Mouse (Mus musculus) heart, adult 8-10 months (tissue): ENCODE results near the gene Olfr1373. TPM values are rescaled to one million over a fixed set of nuclear protein-coding genes. Genes with fewer than 3 reads are reported as not detected.
"Not testable (repeated sequence)": the region's sequence is repeated elsewhere in the genome, so short reads cannot be mapped to it uniquely, and the experiment has no call there.

Experiments used
- DNase-seq: peaks from one replicate; pipeline ENCODE4 v3.0.0; 2022; ENCODE audit warnings: low spot score
- total RNA-seq, 4 experiments: library from RNA; stranded (reverse); gene quantifications; 2 replicates each; pipeline ENCODE4 v1.2.4; 2022

Gene Olfr1373
- not detected for total RNA-seq

DNA sequence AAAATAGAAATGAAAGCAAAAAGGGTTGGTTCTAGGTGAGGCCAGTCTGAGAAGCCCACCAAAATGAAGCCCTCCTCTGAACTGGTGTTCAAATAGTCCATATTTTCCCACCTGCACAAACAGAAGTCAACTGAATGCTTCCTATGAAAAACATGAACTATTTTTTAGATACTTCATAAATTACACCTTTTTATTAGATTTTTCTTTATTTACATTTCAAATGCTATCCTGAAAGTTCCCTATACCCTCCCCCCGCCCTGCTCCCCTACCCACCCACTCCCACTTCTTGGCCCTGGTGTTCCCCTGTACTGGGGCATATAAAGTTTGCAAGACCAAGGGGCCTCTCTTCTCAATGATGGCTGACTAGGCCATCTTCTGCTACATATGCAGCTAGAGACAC lies at the start of gene Olfr1373:
TSS of gene Olfr1373 (minus strand) at position 101 of the 400 bp plus-strand sequence.
- not testable (repeated sequence) for DNase-seq

DNA sequence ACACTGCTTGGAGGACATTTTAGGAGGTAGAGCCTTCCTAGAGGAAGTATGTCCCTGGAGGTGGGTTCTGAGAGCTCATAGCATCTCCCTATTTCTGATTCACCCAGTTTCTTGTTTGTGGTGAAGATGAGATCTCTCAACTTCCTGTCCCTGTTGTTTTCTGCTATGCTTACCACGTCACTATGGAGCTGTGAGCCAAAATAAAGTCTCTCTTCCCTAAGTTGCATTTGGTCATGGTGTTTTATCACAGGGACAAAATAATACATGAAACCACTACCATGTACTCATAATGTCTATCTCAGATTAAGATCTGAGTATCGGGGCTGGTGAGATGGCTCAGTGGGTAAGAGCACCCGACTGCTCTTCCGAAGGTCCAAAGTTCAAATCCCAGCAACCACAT lies 35.3 kb upstream of the Olfr1373 start:
- not testable (repeated sequence) for DNase-seq

DNA sequence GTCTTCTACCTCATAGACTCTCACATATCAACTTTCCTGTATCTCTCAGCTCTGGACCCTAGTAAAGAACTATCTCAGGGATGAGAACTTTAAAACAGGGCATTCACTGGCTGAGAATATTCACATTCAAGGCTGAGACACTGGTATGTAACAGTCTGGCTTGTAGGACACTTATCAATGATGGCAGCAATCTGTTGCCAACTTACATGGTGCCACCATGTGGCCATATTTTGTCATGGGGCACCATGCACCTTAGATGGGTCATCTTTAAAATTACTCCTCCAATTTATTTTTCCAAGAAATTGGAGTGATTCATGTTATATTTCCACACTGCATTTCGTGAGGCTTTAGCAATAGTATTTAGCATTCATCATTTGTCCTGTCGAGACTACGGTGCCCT lies 34.6 kb upstream of the Olfr1373 start:
- DNase-seq = not testable (repeated sequence)

DNA sequence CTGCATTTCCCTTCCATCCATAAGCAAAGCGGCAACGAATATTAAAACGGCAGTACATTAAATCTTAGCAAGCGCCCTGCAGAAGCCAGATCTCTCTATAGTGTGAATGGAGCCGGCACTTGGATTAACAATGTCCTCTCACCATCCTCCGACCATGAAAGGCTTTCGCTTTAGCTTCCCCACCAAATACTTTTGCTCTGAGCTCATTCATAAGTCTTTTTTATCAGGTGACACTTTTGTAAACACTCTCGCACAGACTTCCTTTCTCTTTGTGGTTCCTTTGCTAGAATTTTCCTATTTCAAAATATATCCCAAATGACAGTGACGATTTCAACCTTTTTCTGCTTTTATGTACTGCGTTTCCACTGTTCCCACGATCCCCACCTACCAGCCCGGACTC lies 23.1 kb upstream of the Olfr1373 start:
- no peak for DNase-seq

DNA sequence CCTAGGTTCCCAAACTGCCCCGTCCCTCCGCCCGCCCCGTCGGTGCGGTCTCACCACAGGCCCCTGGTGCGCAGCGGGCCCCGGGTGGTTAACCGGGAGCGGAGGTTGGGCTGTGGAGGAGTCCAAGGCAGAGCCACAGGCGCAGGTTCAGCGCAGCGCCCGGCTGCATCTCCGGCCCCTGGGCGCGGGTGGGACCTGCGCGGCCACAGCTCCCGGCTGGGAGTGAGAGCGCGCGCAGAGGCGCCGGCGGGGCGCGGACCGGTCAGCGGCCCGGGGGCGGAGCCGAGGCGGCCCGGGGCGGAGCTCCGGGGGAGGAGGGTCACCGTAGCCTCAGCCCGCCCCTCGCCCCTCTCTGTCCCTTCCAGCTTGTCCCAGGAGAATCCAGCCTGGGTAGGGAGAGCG lies 22.6 kb upstream of the Olfr1373 start:
- peak; percentile 16 for DNase-seq

DNA sequence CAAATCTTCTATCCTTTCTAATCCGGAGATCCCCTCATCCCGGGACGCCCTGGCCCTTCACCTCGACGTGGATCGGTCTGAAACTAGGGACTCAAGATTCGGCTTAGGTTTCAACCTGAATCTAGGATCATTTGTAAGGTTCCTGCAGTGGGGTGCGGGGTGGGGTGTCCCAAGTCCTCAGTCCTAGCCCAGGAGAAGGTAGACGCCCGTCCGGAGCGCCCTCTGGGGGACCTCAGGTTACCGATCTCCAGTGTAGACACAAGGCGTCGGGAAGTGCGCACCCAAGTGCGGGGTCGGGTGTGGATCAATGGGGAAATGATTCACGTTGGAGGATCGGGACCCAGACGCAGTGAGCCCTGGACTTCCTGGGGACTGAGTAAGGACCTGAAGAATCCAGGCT lies 21.8 kb upstream of the Olfr1373 start:
- DNase-seq = peak; percentile 19

DNA sequence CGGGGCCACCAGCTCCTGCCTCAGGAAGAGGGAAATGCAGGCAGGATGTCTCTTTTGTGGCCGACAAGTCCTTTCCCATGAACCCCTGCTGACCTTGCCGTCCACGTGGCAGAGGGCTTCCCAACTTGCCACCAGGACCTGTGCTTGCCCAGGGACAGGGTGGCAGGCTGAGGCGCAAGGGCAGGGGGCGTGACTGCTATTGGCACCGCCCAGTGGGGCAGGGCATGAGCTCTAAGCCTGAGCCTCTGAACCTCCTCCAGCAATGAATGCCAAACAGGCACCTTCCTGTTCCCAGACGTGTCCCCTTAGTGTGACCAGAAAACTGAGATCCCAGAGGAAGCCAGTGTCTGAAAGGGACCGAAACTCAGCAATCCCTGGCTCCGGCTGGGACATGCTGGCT lies 18.6 kb upstream of the Olfr1373 start:
- peak; percentile 52 for DNase-seq

DNA sequence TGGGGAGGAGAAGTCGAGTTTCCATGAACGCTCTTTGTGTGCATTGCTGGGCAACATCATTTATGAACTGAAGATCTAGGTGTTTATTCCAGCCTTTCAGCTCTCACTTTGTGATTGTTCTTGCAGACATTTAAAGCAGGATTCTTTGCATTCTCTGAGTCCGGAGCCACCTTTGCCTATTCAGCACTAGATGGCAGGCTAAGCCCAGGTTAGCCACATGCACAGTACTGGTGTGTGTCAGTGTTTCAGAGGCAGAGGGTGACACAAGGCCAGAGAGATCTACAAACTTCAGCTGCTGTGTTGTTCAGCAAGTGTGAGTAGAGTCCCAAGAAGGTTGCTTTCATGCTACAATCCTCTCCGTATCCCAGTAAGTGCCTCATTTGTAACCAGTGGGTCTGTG lies 1.7 kb downstream of the Olfr1373 start:
- not testable (repeated sequence) for DNase-seq

DNA sequence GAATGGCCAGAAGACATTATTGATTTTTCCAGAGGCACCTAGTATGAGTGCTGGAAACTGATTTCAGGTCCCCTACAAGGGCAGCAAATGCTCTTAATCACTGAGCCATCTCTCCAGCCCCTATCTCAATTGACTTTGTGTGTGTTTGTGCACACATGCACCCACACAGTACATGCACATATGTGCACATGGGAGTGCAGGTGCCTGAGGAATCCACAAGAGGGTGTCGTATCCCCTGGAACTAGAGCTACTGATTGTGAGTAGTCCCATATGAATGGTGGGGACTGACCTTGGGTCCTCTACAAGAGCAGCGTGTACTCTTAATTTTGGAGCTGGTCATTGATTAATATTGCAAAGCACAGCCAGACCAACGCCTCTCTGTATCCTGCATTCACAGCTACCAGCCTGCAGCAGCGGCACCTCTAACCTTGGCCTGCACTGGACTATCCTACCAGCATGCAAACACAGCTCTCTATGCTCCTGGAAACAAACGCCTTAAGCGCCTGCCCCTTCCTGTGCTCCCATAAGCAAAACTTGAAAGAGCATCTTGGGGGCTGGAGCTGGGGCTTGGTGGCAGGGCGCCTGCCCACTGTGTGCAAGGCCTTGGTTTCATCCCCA lies 14.8 kb downstream of the Olfr1373 start:
- DNase-seq = no peak

DNA sequence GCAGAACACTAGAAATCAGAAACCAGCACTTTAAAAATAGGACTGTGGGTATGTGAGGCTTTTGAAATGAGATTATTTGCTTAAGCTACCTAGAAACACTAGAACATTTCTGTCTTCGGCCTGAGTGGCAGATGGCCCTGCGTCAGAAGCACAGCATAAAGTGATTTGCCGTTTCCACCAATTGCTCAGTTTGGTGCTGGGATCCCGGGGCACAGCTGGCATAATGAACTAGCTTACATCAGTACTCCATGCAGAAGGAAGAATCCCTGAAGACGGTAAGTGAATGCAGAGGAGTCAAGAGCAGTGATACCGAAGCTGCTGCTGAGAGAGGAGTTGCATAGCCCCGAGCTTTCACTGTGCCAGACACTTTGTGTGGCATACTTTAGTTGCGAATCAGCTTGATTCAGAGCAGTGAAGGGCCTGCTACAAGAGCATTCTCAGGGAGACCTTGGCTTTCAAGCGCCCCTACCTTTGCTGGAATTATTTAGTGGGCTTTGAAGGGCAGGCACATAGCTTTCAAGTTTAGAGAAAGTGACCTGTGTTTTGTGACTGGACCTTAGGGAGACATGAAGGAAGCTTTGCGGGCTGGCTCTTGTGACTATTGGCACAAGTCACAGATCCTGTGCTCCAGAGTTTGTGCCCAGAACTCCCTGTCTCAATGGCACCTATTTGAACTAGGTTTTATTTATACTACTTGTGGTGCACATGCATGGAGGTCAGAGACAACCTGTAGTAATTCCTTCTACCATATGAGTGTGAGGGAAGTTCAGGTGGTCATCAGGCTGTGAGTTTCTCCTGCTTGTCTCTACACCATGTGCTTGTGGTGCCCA lies 15.5 kb downstream of the Olfr1373 start:
- DNase-seq = peak; percentile 32

DNA sequence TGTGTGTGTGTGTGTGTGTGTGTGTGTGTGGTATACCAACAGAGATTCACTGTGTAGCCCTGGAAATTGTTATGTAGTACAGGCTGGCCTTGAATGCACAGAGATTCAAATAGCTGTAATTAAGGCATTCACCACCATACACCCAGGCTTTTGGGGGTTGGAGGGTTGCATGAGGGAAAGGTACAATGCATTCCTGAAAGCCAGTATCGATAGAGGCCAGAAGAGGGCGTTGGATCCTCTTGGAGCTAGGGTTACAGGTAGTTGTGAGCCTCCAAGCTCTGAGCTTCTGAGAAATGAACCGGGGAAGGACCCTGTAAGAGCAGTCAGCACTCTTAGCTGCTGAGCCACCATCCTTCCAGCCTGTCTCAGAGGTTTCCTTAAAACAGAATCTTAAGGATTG lies 16.2 kb downstream of the Olfr1373 start:
- no peak for DNase-seq

DNA sequence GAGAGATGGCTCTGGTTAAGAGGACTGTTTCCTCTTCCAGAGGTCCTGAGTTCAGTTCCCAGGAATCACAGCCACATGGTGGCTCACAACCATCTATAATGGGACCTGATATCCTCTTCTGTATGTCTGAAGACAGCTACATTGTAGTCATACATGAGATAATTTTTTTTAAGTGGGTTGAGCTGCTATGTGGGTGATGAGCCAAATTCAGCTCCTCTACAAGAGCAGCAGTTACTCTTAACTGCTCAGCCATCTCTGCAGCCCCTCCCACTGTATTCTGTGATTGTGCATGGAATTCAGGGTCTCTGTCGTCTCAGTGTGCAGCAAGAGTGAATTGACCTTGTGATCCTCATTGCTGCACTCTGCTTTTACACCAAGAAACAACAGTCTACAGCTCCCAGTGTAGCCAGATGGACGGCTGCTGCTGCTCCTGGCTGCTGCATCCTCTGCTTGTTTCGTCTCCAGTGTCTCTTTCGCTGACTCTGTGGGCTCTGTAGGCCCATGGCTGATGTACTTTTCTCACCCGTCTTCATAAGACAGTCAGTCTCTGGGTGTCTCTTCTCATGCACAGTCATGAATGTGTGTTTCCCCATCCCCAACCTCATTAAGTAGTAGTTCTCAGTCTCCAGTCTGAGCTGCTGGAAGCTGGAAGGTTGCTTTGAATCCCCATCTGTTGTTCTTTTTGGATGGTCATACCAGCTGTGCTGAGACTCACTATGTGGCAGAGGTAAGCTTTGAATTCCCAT lies 16.8 kb downstream of the Olfr1373 start:
- DNase-seq = no peak

DNA sequence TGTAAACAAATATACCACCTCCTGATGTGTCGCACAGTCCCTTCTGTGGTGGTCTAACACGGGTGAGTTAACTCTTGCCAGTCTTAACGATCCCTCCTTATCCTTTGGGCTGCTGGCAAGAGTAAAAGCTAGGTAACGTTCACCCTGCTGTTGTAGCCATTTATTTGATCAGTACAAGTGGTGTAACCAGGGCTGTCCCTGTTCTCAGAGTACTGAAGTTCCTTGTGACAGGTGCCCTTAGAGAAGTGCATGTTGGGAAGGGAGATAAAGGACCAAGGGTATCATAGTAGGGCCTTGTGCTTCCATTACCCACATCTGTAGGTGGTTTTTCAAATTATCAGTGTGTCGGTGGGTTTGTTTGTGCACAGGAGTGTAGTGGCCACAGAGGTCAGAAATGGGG lies 17.6 kb downstream of the Olfr1373 start:
- DNase-seq = no peak

DNA sequence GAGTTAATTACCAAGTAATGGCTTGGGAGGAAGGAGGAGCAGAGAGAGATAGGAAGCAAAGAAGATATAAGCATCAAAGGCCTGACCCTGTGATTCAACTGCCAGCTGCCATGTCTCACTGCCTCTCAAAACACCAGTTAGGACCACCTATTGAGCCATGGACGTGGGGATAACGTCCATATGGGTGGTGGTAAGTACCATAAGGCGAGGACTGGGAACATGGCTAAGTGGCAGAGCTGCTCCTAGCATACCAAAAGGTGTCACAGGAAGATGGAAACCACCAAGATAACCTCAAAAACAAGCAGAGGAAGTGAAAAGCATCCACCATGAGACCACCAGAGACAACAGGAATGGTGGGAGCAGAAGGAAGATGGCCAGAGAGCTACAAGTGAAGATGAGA lies 18.2 kb downstream of the Olfr1373 start:
- no peak for DNase-seq

DNA sequence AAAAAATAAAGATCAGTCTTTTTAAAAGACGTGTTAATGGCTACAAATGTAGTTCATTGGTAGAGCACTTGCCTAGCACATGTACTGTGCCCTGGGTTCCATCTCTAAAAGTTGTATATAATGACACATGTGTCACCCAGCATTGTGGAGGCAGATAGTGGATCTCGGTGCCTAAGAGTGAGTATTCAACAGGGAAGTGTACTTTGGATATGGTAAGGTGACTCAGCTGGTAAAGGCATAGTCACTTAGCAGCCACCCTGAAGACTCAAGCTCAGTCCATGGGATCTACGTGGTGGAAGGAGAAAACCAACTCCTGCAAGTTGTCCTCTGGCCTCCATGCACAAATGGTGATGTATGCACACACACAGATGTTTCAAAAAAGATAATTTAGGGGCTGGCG lies 20.9 kb downstream of the Olfr1373 start:
- DNase-seq = no peak

DNA sequence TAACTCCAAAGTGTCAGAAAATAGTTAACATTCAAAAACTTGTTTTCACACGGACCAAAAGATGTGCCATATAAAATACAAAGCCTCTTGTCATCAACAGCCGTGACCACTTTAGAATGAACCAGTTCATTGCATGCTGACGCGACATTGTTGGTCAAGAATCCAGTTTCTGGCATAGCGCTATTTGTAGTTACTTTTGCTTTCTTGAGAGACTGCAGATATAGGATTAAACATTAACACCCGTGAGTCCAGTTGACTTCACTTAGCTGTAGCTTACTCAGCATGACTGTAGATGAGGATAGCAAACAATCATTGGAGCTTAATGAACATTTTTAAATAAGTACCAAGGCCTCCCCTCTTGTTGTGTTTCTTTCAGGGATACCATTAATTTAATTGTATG lies 23.3 kb downstream of the Olfr1373 start:
- DNase-seq = no peak

DNA sequence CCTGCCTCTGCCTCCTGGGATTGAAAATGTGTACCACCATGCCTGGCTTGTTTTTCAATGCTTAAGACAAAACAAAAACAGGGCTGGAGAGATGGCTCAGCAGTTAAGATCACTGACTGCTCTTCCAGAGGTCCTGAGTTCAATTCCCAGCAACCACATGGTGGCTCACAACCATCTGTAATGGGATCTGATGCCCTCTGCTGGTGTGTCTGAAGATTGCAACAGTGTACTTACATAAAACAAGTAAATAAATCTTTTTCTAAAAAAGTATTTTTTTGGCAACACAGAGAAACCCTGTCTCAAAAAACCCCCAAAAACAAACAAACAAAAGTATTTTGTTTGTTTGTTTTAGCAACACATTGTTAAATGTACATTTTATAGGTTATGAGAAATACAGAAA lies 24.9 kb downstream of the Olfr1373 start:
- DNase-seq = not testable (repeated sequence)

DNA sequence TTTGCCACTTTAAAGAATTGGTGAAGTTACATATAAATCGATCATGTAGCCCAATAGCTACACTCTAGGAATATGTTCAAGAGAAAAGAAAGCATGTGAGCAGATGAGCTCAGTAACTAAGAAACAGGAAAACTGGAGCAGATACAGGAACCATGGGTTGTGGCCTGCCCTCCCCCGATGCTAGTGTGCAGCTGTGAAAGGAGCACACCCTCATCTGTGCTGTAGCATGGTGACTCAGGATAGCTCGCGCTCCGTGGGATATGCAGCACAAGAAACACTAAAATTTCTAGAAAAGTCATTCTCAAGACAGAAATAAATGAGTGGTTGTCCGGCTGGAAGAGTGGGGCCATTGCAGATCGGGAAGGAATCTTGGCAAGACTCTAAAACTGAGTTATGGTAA lies 28.2 kb downstream of the Olfr1373 start:
- no peak for DNase-seq

DNA sequence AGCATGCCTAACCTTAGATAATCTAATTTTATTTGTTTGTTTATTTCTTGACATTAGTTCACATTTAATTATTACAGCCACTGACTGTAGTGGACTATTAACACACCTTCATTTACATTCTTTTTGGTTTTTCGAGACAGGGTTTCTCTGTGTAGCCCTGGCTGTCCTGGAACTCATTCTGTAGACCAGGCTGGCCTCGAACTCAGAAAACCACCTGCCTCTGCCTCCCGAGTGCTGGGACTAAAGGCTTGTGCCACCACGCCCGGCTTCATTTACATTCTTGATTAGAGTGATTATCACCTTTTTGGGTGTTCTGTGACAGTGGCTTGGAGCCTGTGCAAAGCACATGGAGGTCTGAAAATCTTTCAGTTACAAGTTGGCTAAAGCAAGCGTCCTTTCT lies 29.2 kb downstream of the Olfr1373 start:
- not testable (repeated sequence) for DNase-seq

DNA sequence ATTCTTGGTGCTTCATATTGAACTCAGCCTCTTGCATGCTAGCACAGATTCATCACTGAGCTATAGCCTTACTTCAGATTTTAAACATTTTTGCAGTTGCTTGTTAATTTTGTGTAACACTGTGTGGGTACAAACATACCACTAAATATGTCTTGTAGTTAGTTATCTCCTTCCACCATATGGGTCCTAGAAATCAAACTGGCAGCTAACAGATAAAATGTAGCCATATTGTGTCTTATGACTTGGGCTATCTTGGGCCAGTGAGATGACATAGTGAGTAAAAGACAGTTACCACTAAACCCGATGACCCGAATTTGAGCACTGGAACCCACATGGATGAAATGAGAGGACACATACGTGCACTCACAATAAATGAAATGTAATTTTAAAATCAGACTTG lies 29.8 kb downstream of the Olfr1373 start:
- no peak for DNase-seq

DNA sequence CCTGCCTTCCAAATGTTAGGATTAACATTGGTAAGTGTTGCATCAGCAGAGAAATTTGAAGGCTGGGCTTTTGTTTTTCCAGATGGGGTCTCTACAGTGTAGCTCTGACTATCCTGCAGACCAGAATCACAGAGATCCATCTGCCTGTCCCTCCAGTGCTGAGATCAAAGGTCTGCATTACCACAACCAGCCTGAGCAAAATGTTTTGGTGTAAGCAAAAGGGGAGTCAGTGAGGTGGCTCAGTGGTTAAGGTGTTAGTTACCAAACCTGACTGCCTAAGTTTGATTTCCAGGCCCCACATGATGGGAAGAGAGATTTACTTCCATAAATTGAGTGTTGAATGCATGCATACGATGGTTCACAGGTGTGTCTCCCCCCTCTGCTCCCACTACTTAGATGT lies 35.9 kb downstream of the Olfr1373 start:
- DNase-seq = no peak

DNA sequence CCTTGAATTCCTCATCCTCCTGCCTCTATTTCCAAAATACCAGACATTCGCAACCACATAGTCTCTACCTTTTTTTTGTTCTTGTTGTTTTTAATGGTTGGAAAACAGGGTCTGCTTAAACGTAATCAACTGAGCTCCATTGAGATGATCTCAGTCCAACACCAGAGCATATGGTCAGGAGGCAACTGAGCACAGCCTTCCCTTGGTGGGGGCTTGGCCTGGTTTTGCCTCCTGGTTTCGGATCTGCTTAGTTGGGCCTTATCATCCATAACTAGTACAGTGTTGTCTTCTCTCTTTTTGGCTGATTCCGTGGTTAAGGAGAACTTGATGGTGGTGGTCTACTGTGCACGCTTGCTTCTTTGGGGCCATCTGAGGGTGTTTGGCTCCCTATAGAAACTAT lies 36.5 kb downstream of the Olfr1373 start:
- no peak for DNase-seq

DNA sequence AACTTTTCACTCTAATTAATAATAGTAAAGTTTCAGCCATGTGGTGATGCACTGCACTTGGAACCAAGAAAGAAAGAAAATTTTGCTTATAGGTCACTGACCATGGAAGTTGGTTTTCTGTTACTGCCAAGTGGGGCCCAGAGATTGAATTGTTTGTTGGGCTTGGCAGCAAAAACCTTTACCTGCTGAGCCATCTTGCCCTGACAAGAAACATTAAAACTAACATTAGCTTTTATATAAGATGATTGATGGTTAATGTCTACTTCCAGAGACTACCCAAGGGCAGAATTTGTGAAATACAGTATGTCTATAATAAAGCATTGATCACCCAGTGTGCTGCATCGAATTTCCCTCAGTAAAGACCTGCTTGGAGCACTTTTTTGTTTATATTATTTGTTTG lies 38.9 kb downstream of the Olfr1373 start:
- no peak for DNase-seq
